In genomic region chr19:44111706-44112105, GRCm38 (mm10) we compare ENCODE assay signal across 11 mouse cellular contexts. TPM values are rescaled to one million over a fixed set of nuclear protein-coding genes. Genes with fewer than 3 reads are reported as not detected.
A peak's percentile ranks its signal among the peaks of the same experiment; 100 is the strongest.
DNase-seq lines count a peak whose midpoint lies in the region; ATAC-seq lines count a peak whose summit lies in the region.
"Had no signal": no experiment of that assay in that cellular context is flagged by ENCODE, and none has a peak within 500 bp of the region (broad histone marks: within the 10 kb centered on the region; RNA-seq: fewer than 3 reads in every experiment).

No protein-coding gene starts in this region.

- no peaks in the 10 kb centered on the region for H3K9me3 ChIP-seq in kidney, embryonic 14.5 days (ENCODE audit: control insufficient read depth, low read length)
- H3K9me3 ChIP-seq: forebrain, embryonic 13.5 days; limb, embryonic 12.5 days had no signal

- 65% methylated on average over 7 of the region's 7 CpGs for WGBS in kidney, embryonic 14.5 days

- H3K27ac ChIP-seq in kidney, embryonic 14.5 days (ENCODE audit: low read depth, low read length): no peak overlapping the region
- H3K27ac ChIP-seq: forebrain, embryonic 13.5 days; limb, embryonic 12.5 days had no signal

- no peak for ATAC-seq in kidney, embryonic 14.5 days (ENCODE audit: low FRiP score, low TSS enrichment)
- ATAC-seq: forebrain, embryonic 13.5 days had no signal

- peak; percentile 15 for DNase-seq in kidney, adult 18-20 months
- DNase-seq in 3134 (ENCODE audit: extremely low read depth, insufficient read length, low spot score): peak; percentile 17
- peak; percentile 10 to 19 for DNase-seq in B cell, adult 2 months
- peak; percentile 33 for DNase-seq in embryo, embryonic 11 days
- DNase-seq in c-Kit-positive CD71-positive TER-119-positive erythroid progenitor cells, embryonic 14.5 days (ENCODE audit: low spot score): no peak
- no peak for DNase-seq in spleen, postnatal 4 days (ENCODE audit: low spot score in 2 of 2)
- no peak for DNase-seq in gastrocnemius, postnatal 4 days (ENCODE audit: low spot score in 2 of 2)
- DNase-seq: adrenal gland, postnatal 25 days had no signal

- no peak overlapping the region for H3K4me2 ChIP-seq in kidney, embryonic 14.5 days (replicated peaks; ENCODE audit: low read depth, low read length)
- H3K4me2 ChIP-seq: forebrain, embryonic 13.5 days; limb, embryonic 12.5 days had no signal

- H3K36me3 ChIP-seq in kidney, embryonic 14.5 days (ENCODE audit: control insufficient read depth, insufficient read depth, low read length): peaks cover 59% of the 10 kb centered on the region

- H3K4me1 ChIP-seq in kidney, embryonic 14.5 days (ENCODE audit: control insufficient read depth, insufficient read depth, low read length): peaks cover 6% of the 10 kb centered on the region; the same call in 1 of the 2 replicates

- H3K9ac ChIP-seq in kidney, embryonic 14.5 days (ENCODE audit: low read depth, low read length): no peak overlapping the region
- H3K9ac ChIP-seq: forebrain, embryonic 13.5 days; limb, embryonic 12.5 days had no signal

- no peak overlapping the region for H3K4me3 ChIP-seq in kidney, embryonic 14.5 days (ENCODE audit: low read length)
- H3K4me3 ChIP-seq: forebrain, embryonic 13.5 days; limb, embryonic 12.5 days had no signal

- no peaks in the 10 kb centered on the region for H3K27me3 ChIP-seq in kidney, embryonic 14.5 days (ENCODE audit: control insufficient read depth, insufficient read depth, low read length)
- H3K27me3 ChIP-seq: forebrain, embryonic 13.5 days; limb, embryonic 12.5 days had no signal

RNA-seq across cellular contexts. Expression of gene Chuk, which starts 4.4 kb away (rescaled TPM):
- 39.1 and 54.6 TPM in 2 replicates for polyA plus RNA-seq in kidney, embryonic 14.5 days (2014; fragmentation: Nextera tagmentation; extraction: Ambion mirVana)
- 10 to 100 TPM; 21.8 to 30.1 TPM for total RNA-seq in gastrocnemius, postnatal 4 days (2021)

RNA-seq across cellular contexts. Expression of gene Cwf19l1, which starts 24.0 kb away (rescaled TPM):
- 26.2 and 39.2 TPM in 2 replicates for polyA plus RNA-seq in kidney, embryonic 14.5 days (2014; fragmentation: Nextera tagmentation; extraction: Ambion mirVana)
- 10 to 100 TPM; 11.2 to 12.7 TPM for total RNA-seq in gastrocnemius, postnatal 4 days (2021)

RNA-seq across cellular contexts. Expression of gene Bloc1s2, which starts 34.5 kb away (rescaled TPM):
- 95.1 and 117 TPM in 2 replicates for polyA plus RNA-seq in kidney, embryonic 14.5 days (2014; fragmentation: Nextera tagmentation; extraction: Ambion mirVana)
- 10 to 100 TPM; 23.0 to 23.1 TPM for total RNA-seq in gastrocnemius, postnatal 4 days (2021)

RNA-seq across cellular contexts. Expression of gene Erlin1, which starts 42.1 kb away (rescaled TPM):
- polyA plus RNA-seq in kidney, embryonic 14.5 days (2014; fragmentation: Nextera tagmentation; extraction: Ambion mirVana): 29.7 and 39.0 TPM in 2 replicates
- total RNA-seq in gastrocnemius, postnatal 4 days (2021): 10 to 100 TPM; 12.5 to 16.2 TPM

Comparison
In these comparisons a context has a peak if more than half of its experiments do, and no peak if none do; other contexts are left out.
1. DNase-seq: peak in kidney, adult 18-20 months (single experiment), 3134 (single experiment), B cell, adult 2 months (2 of 2) and embryo, embryonic 11 days (single experiment); none in c-Kit-positive CD71-positive TER-119-positive erythroid progenitor cells, embryonic 14.5 days (single experiment), spleen, postnatal 4 days (0 of 2) and gastrocnemius, postnatal 4 days (0 of 2).